8 mouse cellular contexts compared by ENCODE assay signal in the genomic region with DNA sequence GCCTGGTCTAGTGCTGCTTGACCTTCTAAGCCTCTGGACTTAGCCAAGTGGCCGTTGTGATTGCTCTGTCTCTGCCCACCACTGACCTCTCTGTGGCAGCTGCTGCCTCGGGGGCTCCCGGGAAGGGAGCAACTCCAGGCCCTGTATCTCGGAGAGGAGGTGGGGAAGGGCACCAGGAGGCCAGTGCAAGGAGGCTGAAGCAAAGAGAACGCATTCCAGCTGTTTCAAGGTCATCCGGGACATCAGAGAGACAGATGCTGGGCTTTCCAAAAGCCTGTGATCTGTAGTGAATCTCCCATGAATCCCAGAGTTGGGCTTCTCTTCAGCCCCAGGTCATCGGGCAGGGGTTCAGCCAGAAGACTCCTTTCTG. TPM values are rescaled to one million over a fixed set of nuclear protein-coding genes. Genes with fewer than 3 reads are reported as not detected.
DNase-seq lines count a peak whose midpoint lies in the region; ATAC-seq and TF ChIP-seq lines count a peak whose summit lies in the region.

No protein-coding gene starts in this region.

- H3K36me3 ChIP-seq in limb, embryonic 12.5 days = no peaks in the 10 kb centered on the region

- TF ChIP-seq POLR2A in embryonic fibroblast, embryonic 13.5 days (IDR thresholded peaks at IDR 0.05; ENCODE audit: low read depth, low read length) = no peak
- TF ChIP-seq POLR2A in olfactory bulb, adult 2 months (IDR thresholded peaks at IDR 0.05; ENCODE audit: insufficient read depth, low read depth, low read length) = no peak

- peak overlapping the region; percentile 78 for H3K27ac ChIP-seq in left cerebral cortex, adult 2 months
- H3K27ac ChIP-seq in embryonic fibroblast, embryonic 13.5 days (ENCODE audit: insufficient read depth, low read length) = peak overlapping the region; percentile 53
- H3K27ac ChIP-seq in limb, embryonic 12.5 days = peak overlapping the region; percentile 66
- H3K27ac ChIP-seq in olfactory bulb, adult 2 months (ENCODE audit: insufficient read depth, low read depth, low read length) = peak overlapping the region; percentile 74

- H3K4me1 ChIP-seq in embryonic fibroblast, embryonic 13.5 days (ENCODE audit: control insufficient read depth, insufficient read depth, low read length) = peaks cover 20% of the 10 kb centered on the region
- H3K4me1 ChIP-seq in limb, embryonic 12.5 days (replicated peaks) = peaks cover 33% of the 10 kb centered on the region
- peaks cover 19% of the 10 kb centered on the region for H3K4me1 ChIP-seq in olfactory bulb, adult 2 months (ENCODE audit: control insufficient read depth, insufficient read depth, low read length)

- no peak overlapping the region for H3K9ac ChIP-seq in limb, embryonic 12.5 days (replicated peaks)

- H3K4me3 ChIP-seq in left cerebral cortex, adult 2 months = no peak overlapping the region
- H3K4me3 ChIP-seq in embryonic fibroblast, embryonic 13.5 days (ENCODE audit: insufficient read depth, low read length) = no peak overlapping the region
- H3K4me3 ChIP-seq in limb, embryonic 12.5 days (replicated peaks) = no peak overlapping the region
- no peak overlapping the region for H3K4me3 ChIP-seq in olfactory bulb, adult 2 months (ENCODE audit: insufficient read depth, low read depth, low read length)

- TF ChIP-seq CTCF in left cerebral cortex, adult 2 months (IDR thresholded peaks at IDR 0.05) = no peak
- TF ChIP-seq CTCF in embryonic fibroblast, embryonic 13.5 days (IDR thresholded peaks at IDR 0.05; ENCODE audit: borderline replicate concordance, insufficient read depth, low read length) = no peak
- no peak for TF ChIP-seq CTCF in olfactory bulb, adult 2 months (IDR thresholded peaks at IDR 0.05; ENCODE audit: insufficient read depth, low read depth, low read length)

- ATAC-seq in limb, embryonic 12.5 days (ENCODE audit: insufficient number of reproducible peaks, insufficient read depth, low FRiP score, low TSS enrichment, low read depth) = no peak

- intact Hi-C loops in left cerebral cortex, adult 2 months (cut with DNase I) = no loop called here
- intact Hi-C loops in left cerebral cortex, postnatal 14 days (cut with DNase I) = loop anchor here (5.0 kb wide), 1 partner anchor 47 kb away; no protein-coding TSS in a partner anchor

- no peaks in the 10 kb centered on the region for H3K27me3 ChIP-seq in limb, embryonic 12.5 days

- 8% methylated on average over 7 of the region's 7 CpGs for WGBS in limb, embryonic 12.5 days
- WGBS in olfactory bulb, adult 2 months = 50% methylated on average over 7 of the region's 7 CpGs

- DNase-seq in left cerebral cortex, adult 2 months (ENCODE audit: extremely low spot score in 1 of 2, low spot score in 2 of 2) = no peak
- no peak for DNase-seq in left cerebral cortex, adult 18-20 months (ENCODE audit: low spot score in 2 of 2)
- no peak for DNase-seq in left cerebral cortex, postnatal 14 days (ENCODE audit: low spot score in 2 of 2)
- DNase-seq in adipocyte (ENCODE audit: low spot score) = no peak
- DNase-seq in left cerebral cortex, adult 11 months (ENCODE audit: low spot score) = no peak

- no peaks in the 10 kb centered on the region for H3K9me3 ChIP-seq in limb, embryonic 12.5 days

- H3K4me2 ChIP-seq in limb, embryonic 12.5 days = no peak overlapping the region

RNA-seq across cellular contexts. Expression of a gene that starts 54.5 kb away (rescaled TPM):
- 1 to 10 TPM; 3.1 to 4.1 TPM for total RNA-seq in left cerebral cortex, adult 2 months (2021)
- total RNA-seq in left cerebral cortex, adult 18-20 months (2021) = 1 to 10 TPM; 3.2 to 3.3 TPM
- polyA plus RNA-seq in embryonic fibroblast, embryonic 13.5 days (2011; ENCODE audit: insufficient read length, low read depth, missing spikeins) = not detected in 2 replicates
- 0.38 and 0.49 TPM in 2 replicates for polyA plus RNA-seq in limb, embryonic 12.5 days (2016; fragmentation: Nextera tagmentation; extraction: Ambion mirVana)
- not detected in 2 replicates for polyA plus RNA-seq in olfactory bulb, adult 2 months (2012; ENCODE audit: insufficient read depth, insufficient read length, low replicate concordance, missing spikeins)
- total RNA-seq in left cerebral cortex, postnatal 14 days (2021) = 1 to 10 TPM; 5.1 to 8.1 TPM
